Mouse (Mus musculus): ENCODE results near the gene Gm12117. TPM values are rescaled to one million over a fixed set of nuclear protein-coding genes. Genes with fewer than 3 reads are reported as not detected.

The Gm12117 gene
- total RNA-seq (2021): under 1 TPM in 1 of 2 experiments, not detected in 1; 0.29 TPM

- DNase-seq: no peak
Measured at GRCm38 (mm10) chr11:33276637-33277036, at the start of gene Gm12117. TSS of gene Gm12117 (minus strand) at chr11:33276737.

DNA sequence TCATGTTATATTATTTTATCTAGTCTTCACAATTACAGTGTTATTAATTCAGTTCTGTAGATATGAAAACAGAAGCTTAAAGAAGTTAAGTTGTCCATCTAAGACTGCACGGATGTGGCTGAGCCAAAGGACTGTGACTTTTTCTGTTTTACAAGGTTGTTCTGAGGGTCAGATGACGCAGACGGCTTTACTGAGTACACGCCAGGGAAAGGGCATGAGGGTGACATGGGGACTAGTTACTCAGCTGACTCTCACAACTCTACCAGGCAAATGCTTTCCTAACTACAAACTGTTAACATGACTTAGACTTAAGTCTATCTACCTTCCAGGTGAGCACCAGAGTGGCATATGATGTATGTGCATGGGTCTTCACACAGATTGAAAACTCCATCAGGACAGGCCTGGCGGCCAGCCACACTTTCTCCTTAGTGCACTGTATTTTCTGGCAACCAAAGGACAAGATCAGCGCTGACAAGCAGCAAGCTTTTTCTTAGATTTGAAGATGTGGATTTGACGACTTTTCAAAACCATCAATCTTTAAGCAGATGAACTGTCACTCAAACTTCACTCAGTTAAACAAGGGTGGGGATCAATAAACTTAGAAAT lies 42.6 kb upstream of the Gm12117 start:
- no peak for DNase-seq

- no peak for DNase-seq
Measured at GRCm38 (mm10) chr11:33309566-33309965, 33.0 kb upstream of the Gm12117 start.

DNA sequence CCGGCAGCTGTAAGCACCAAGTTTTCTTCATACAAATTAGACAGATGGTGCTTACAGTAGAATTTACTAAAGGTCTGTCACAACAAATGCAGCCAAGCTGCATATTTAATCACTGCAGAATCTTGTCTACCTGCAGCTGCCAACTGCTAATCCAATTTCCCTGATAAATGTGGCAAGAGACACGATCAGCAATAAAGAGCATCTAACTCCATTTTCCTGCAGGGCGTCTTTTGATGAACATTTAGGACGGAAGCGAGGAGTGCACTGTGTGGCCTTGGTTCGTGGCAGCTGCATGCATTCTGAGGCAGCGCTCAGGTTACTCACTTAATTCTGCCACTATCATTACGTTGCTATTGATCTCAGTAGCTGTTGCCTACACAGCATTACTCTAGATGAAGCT lies 24.3 kb upstream of the Gm12117 start:
- no peak for DNase-seq

- no peak for DNase-seq
Measured at GRCm38 (mm10) chr11:33299371-33299770, 22.8 kb upstream of the Gm12117 start.

- DNase-seq: no peak
Measured at GRCm38 (mm10) chr11:33297121-33297520, 20.6 kb upstream of the Gm12117 start.

DNA sequence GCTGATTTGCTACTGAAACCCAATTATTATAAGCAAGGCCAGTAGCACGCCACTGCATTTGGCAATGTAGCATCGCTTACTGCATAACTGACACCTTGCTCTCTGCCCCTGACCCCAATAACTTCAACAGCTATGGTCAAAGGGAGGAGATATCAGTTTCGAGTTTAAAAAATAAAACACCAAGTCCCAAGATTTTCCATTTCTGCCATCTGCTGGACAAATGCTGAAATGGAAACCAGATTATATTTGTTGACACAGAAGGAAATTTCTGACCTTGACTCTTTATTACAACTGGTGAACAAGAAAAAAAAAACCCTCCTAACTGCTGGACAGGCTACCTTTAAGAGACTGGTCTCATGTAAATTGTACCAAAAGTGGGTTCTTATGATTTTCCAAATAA lies 18.9 kb upstream of the Gm12117 start:
- peak; percentile 9 for DNase-seq

- no peak for DNase-seq
Measured at GRCm38 (mm10) chr11:33294063-33294462, 17.5 kb upstream of the Gm12117 start.

- DNase-seq: no peak
Measured at GRCm38 (mm10) chr11:33278571-33278970, 2.0 kb upstream of the Gm12117 start.

- no peak for DNase-seq
Measured at GRCm38 (mm10) chr11:33274816-33275215, 1.7 kb downstream of the Gm12117 start.

GRCm38 (mm10) chr11:33274294-33274693 lies 2.2 kb downstream of the Gm12117 start:
- no peak for DNase-seq

DNA sequence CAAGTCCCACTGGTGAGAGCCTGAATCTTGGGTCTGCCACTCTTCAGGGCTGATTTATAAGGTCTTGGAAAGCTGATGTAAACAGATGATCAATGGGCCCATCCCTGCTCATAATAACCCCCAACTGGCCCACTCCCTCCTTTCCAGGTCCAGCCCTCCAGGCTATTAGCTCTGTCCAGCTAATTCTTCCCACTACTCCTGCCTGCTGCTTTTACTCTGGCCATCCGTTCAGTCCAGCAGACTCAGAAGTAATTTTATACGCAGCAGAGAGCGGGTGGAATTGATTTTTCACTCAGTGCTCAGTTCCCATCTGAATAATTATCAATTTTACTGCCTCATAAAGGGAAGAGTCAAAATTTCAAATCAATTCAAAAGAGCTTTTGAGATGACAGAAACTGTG lies 36.2 kb downstream of the Gm12117 start:
- no peak for DNase-seq

- no peak for DNase-seq
Measured at GRCm38 (mm10) chr11:33234134-33234533, 42.4 kb downstream of the Gm12117 start.

DNA sequence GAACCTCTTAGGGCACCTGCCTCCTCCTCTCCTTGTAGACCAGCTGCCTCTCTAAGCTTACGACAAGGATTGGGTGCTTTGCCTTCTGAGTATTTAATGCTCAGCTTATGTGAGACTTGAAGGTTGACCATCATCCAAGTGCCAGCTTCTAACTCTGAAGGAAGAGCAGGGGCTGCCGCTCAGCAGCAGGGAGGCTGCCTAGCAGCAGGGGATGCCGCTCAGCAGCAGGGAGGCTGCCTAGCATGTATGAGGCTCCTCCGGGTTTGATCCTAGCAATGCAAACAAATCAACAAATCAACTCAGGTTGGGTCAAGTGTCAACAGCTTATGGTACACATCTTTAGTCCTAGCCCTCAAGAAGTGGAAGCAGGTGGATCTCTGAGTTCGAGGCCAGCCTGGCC lies 44.5 kb downstream of the Gm12117 start:
- no peak for DNase-seq

GRCm38 (mm10) chr11:33228186-33228585 lies 48.4 kb downstream of the Gm12117 start:
- DNase-seq: no peak

DNA sequence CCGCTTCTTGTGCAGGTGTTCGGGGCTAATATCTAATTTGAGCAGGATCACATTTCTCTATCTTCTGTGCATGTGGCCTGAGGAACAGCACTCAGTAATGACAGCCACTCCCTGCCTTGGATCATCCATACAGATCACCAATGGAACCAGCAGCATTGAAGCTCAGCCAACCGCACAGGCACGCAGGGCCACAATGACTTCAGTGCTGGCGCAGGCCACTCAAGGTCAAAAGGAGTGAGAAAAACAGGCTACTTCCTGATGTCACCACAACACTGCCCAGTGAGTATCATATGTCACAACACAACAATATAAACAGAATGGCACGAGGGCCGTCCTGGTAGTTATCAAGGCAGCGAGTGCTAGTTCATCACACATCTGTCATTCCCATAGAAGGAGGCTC lies 50.0 kb downstream of the Gm12117 start:
- DNase-seq: no peak

Other genes with a start within 250 kb of the Gm12117 start
- gene Fgf18, start 129.3 kb downstream of the Gm12117 start, total RNA-seq (2021): 10 to 100 TPM; 11.1 to 14.1 TPM
- 100 to 1,000 TPM; 272 to 297 TPM for gene Npm1, start 113.5 kb downstream of the Gm12117 start, total RNA-seq (2021)
- not detected for gene Tlx3, start 73.1 kb downstream of the Gm12117 start, total RNA-seq (2021)
- gene Ranbp17, start 237.0 kb upstream of the Gm12117 start, total RNA-seq (2021): 1 to 10 TPM; 6.3 to 7.0 TPM

All from heart, postnatal 4 days (tissue).